In genomic region chr10:93261132-93261980, GRCm38 (mm10) we compare ENCODE assay signal across 7 mouse cellular contexts. TPM values are rescaled to one million over a fixed set of nuclear protein-coding genes. Genes with fewer than 3 reads are reported as not detected.
DNase-seq lines count a peak whose midpoint lies in the region; ATAC-seq lines count a peak whose summit lies in the region.

No protein-coding gene starts in this region.

- H3K4me2 ChIP-seq in embryonic facial prominence, embryonic 14.5 days (ENCODE audit: low read depth, low read length): peak overlapping the region; percentile 40
- H3K4me2 ChIP-seq in hindbrain, embryonic 12.5 days (replicated peaks): peak overlapping the region; percentile 33
- peak overlapping the region; percentile 30 for H3K4me2 ChIP-seq in liver, embryonic 11.5 days

- H3K27ac ChIP-seq in embryonic facial prominence, embryonic 14.5 days (replicated peaks; ENCODE audit: low read depth, low read length): peak overlapping the region; percentile 67
- H3K27ac ChIP-seq in hindbrain, embryonic 12.5 days: peak overlapping the region; percentile 41; the same call in 1 of the 2 replicates
- no peak overlapping the region for H3K27ac ChIP-seq in liver, embryonic 11.5 days (ENCODE audit: low read depth, low read length)

- peak overlapping the region; percentile 34; the same call in 1 of the 2 replicates for H3K9ac ChIP-seq in embryonic facial prominence, embryonic 14.5 days (ENCODE audit: low read depth, low read length)
- 0 out of 2 replicates have a peak overlapping the region, but pooled peaks have one; percentile 13 for H3K9ac ChIP-seq in hindbrain, embryonic 12.5 days
- H3K9ac ChIP-seq in liver, embryonic 11.5 days (ENCODE audit: low read depth, low read length): no peak overlapping the region

- 0 out of 2 replicates have a peak overlapping the region, but pooled peaks have one; percentile 1 for H3K4me3 ChIP-seq in embryonic facial prominence, embryonic 14.5 days (ENCODE audit: low read depth, low read length)
- no peak overlapping the region for H3K4me3 ChIP-seq in hindbrain, embryonic 12.5 days
- no peak overlapping the region for H3K4me3 ChIP-seq in liver, embryonic 11.5 days (ENCODE audit: low read depth, low read length)

- no peaks in the 10 kb centered on the region for H3K27me3 ChIP-seq in embryonic facial prominence, embryonic 14.5 days (replicated peaks; ENCODE audit: control insufficient read depth, insufficient read depth, low read length)
- H3K27me3 ChIP-seq in hindbrain, embryonic 12.5 days: no peaks in the 10 kb centered on the region
- no peaks in the 10 kb centered on the region for H3K27me3 ChIP-seq in liver, embryonic 11.5 days (replicated peaks; ENCODE audit: control insufficient read depth, insufficient read depth, low read length)

- WGBS in embryonic facial prominence, embryonic 14.5 days: 14% methylated on average over 14 of the region's 16 CpGs
- WGBS in hindbrain, embryonic 12.5 days: 26% methylated on average over 16 of the region's 16 CpGs
- WGBS in liver, embryonic 11.5 days: 23% methylated on average over 16 of the region's 16 CpGs

- peaks cover 36% of the 10 kb centered on the region for H3K36me3 ChIP-seq in embryonic facial prominence, embryonic 14.5 days (ENCODE audit: control insufficient read depth, insufficient read depth, low read length)
- H3K36me3 ChIP-seq in hindbrain, embryonic 12.5 days: 0 out of 2 replicates have a peak, but pooled peaks cover 4% of the 10 kb centered on the region
- peaks cover 5% of the 10 kb centered on the region; the same call in 1 of the 2 replicates for H3K36me3 ChIP-seq in liver, embryonic 11.5 days (ENCODE audit: control insufficient read depth, insufficient read depth, low read length)

- H3K4me1 ChIP-seq in embryonic facial prominence, embryonic 14.5 days (ENCODE audit: control insufficient read depth, insufficient read depth, low read length): peaks cover 26% of the 10 kb centered on the region
- peaks cover 38% of the 10 kb centered on the region for H3K4me1 ChIP-seq in hindbrain, embryonic 12.5 days
- H3K4me1 ChIP-seq in liver, embryonic 11.5 days (replicated peaks; ENCODE audit: control insufficient read depth, insufficient read depth, low read length): peaks cover 9% of the 10 kb centered on the region; the same call in 1 of the 2 replicates

- DNase-seq in Muller cell, postnatal 12 days (ENCODE audit: inconsistent ontology term): peak; percentile 85
- peak; percentile 91 for DNase-seq in embryonic facial prominence, embryonic 14.5 days (ENCODE audit: low spot score)
- DNase-seq in liver, embryonic 11.5 days (ENCODE audit: low spot score): no peak
- DNase-seq in monocyte, adult 2 months (ENCODE audit: low read depth in 1 of 2, low spot score in 2 of 2): peak; percentile 22 to 61
- DNase-seq in urinary bladder, postnatal 36 days (ENCODE audit: low spot score in 2 of 2): no peak

- no peaks in the 10 kb centered on the region for H3K9me3 ChIP-seq in embryonic facial prominence, embryonic 14.5 days (ENCODE audit: control insufficient read depth, low read length)
- H3K9me3 ChIP-seq in hindbrain, embryonic 12.5 days (replicated peaks): no peaks in the 10 kb centered on the region
- H3K9me3 ChIP-seq in liver, embryonic 11.5 days (ENCODE audit: control insufficient read depth, low read length): no peaks in the 10 kb centered on the region

- peak; percentile 61 for ATAC-seq in CD4-positive, CD25-positive, alpha-beta regulatory T cell, adult 4 months
- peak; percentile 87 for ATAC-seq in embryonic facial prominence, embryonic 14.5 days (ENCODE audit: low read depth)
- peak; percentile 27; the same call in 1 of the 2 replicates for ATAC-seq in hindbrain, embryonic 12.5 days (ENCODE audit: low FRiP score)
- peak; percentile 40; the same call in 1 of the 2 replicates for ATAC-seq in liver, embryonic 11.5 days (replicated peaks; ENCODE audit: low FRiP score)

RNA-seq across cellular contexts. Expression of gene Elk3, which starts 49.6 kb away (rescaled TPM):
- polyA plus RNA-seq in CD4-positive, CD25-positive, alpha-beta regulatory T cell, adult 4 months (2017; shearing (Covaris generic)): 10 to 100 TPM; 26.0 to 26.3 TPM
- 34.4 and 39.4 TPM in 2 replicates for polyA plus RNA-seq in embryonic facial prominence, embryonic 14.5 days (2014; fragmentation: Nextera tagmentation; extraction: Ambion mirVana)
- 20.9 and 23.6 TPM in 2 replicates for polyA plus RNA-seq in hindbrain, embryonic 12.5 days (2016; fragmentation: Nextera tagmentation; extraction: Ambion mirVana)
- 15.9 and 17.6 TPM in 2 replicates for polyA plus RNA-seq in liver, embryonic 11.5 days (2014; fragmentation: Nextera tagmentation; extraction: Ambion mirVana)

Comparison
In these comparisons a context has a peak if more than half of its experiments do, and no peak if none do; other contexts are left out.
1. ATAC-seq: peak in every context shown above with its lines; median percentile 87 in embryonic facial prominence, embryonic 14.5 days; 61 in CD4-positive, CD25-positive, alpha-beta regulatory T cell, adult 4 months; 40 in liver, embryonic 11.5 days; 27 in hindbrain, embryonic 12.5 days.
2. DNase-seq: peak in Muller cell, postnatal 12 days (single experiment), embryonic facial prominence, embryonic 14.5 days (single experiment) and monocyte, adult 2 months (2 of 2); none in liver, embryonic 11.5 days (single experiment) and urinary bladder, postnatal 36 days (0 of 2).
3. Peak in every context shown above with its lines, with median percentiles within 50 percentile points of each other: H3K4me2 ChIP-seq.